Mouse (Mus musculus): ENCODE measurements around the gene Olfr812.
"Not testable (repeated sequence)": the region's sequence is repeated elsewhere in the genome, so short reads cannot be mapped to it uniquely, and the experiment has no call there.

The Olfr812 gene

DNA sequence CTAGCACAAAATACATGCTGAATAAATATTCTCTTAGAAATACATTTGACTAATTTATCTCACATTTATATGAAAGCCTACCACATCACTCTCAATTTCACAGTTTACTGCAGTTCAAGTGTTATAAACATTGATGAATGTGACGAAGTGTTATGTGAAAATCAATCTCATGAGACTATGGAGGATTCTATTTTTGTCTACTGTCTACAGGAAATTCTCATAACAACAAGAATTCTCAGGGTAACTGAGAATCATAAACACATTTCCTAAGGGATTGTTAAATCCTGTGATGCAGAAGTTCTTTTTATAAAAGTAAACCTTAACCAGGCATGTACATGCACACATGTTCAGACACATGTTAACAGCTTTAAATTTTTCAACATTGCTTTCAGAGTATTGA, at the start of gene Olfr812:
Gene Olfr812, minus strand, starts transcription at position 101 of the 400 bp plus-strand sequence.
- in situ Hi-C loops (cut with MboI, MseI) = no loop called here

DNA sequence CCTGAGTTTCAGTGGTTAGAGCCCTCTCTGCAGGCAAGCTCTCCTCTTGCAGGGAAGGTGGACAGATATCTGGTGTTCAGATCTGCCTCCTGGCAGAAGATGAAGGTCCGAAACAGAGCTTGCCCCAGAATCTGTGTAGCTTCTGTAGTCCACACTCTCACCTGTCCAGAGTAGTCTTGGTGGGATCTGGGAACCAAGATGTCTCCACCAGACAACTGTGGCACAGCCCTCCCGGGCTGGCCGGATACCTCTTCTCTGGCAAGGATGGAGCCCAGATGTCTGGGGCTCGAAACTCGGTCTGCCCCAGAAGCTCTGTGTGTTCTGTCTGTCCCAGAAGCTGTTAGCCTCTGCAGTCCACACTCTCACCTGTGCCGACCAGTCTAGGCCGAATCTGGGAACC, 40.0 kb upstream of the Olfr812 start:
- in situ Hi-C loops (cut with MboI, MseI) = no loop called here

DNA sequence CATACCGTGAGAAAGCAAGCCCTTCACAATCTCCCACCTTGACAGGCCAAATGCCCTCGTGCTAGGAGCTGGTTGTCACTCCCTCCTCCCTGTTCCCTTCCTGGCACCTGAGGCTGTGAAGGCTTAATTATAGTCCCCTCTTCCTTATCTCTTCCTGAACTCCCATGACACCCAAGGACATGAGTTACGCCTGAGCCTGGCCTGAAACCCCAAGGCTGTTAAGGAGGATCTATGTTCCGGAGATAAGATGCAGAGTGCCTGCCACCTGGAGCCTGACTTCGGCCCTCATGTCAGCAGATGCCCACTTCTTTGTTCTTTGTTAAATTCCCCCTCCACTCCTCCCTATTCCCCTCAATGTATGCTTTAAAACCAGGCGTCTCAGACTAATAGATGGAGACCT, 39.6 kb upstream of the Olfr812 start:
- in situ Hi-C loops (cut with MboI, MseI) = not testable (repeated sequence)

DNA sequence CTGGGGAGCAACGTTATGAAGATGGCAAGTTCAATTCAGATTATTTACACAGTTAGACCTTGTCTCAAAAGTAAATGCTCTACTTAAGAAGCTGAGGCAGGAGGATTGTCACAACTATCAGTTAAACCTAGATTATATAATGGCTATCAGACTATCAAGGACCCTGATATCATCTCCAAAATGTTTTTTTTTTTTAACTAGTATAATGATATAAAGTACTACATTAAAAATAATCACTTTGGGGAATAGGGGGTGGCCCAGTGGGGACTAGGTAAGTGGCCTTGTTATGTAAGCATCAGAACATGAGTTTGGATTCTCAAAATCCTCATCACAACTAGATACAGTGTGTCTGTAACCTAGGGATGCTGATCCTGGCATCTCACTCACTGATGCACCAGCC, 33.9 kb upstream of the Olfr812 start, which contains the start of gene Olfr814:
Gene Olfr814, minus strand, starts transcription at position 101 of the 400 bp plus-strand sequence.
- in situ Hi-C loops (cut with MboI, MseI) = not testable (repeated sequence)

DNA sequence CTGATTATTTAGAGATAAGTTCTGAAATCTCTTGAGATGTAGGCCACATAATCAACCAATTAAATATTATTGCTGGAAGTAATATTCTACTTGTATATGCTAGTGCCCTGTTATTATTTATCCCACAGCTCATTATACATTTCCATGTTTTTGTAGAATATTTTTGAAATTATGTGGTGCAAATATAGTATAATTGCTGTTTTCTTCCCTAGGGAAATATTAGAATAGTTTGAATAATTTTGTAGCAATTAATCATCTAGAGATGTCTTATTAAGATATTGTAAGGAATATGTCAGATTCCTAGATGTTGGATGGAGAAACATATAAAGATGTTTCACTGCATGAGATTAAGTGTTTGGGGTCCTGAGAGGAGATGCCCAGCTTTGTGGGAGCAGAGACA, 9.2 kb upstream of the Olfr812 start, which contains the start of gene Olfr813:
Gene Olfr813, plus strand, starts transcription at position 301 of the 400 bp plus-strand sequence.
- in situ Hi-C loops (cut with MboI, MseI) = no loop called here

DNA sequence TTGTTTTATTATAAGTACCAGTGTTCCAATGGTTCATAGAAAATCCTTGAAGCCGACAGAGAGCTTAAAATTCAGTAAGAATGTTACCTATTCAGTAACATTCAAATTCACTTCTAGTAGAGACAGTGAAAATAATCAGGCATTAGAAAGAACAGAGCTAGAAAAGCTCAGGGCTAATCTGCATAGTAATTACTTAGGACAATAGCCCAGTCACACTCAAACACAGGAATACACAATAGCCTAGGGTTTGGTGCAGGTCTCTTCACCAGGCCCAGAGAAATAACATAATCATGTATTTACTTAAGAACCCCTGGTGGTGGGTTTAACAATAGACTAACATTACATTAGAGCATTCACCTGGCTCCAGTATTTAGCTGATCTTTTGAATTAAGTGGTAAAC, 1.4 kb upstream of the Olfr812 start:
- in situ Hi-C loops (cut with MboI, MseI) = no loop called here

DNA sequence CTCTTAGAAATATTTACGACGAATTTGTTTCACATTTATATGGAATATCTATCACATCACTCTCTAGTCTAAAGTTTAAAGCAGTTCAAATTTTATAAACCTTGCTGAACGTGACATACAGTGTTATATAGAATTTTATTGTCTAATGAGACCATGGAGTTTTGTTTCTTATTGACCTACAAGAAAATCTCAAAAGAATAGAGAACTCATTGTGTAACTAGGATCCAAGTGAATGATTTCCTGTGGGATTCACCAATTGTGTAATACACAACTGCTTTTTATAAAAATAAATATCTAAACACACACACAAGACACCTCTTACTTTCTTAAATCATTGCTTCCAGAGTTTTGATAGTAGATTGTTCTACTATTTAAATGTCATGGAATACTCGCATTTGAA, 41.6 kb downstream of the Olfr812 start, which contains the start of gene Olfr811:
Gene Olfr811, minus strand, starts transcription at position 101 of the 400 bp plus-strand sequence.
- in situ Hi-C loops (cut with MboI, MseI) = no loop called here

DNA sequence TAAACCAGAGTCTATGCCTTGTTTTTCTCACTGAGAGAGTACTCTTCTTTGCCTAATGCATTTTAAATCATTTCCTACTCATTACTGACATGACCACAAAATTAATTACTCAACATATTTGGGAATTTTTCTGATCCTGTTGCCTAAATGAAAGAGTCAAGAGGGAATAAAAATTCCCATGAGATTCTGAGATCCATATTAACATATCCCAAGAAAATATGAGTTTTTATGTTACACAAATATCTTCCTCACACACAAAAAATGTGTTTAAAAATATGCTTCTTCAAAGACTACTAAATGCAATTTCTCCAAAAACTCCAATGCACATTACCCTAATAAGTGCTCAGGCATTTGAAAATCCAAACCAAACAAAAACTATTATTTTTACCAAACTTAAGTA, 51.1 kb downstream of the Olfr812 start, which contains the start of gene Olfr810:
Gene Olfr810, minus strand, starts transcription at position 101 of the 400 bp plus-strand sequence.
- in situ Hi-C loops (cut with MboI, MseI) = no loop called here

All from T-helper 17 cell (primary cell).